Mouse (Mus musculus) forebrain, embryonic 15.5 days (tissue): ENCODE data around the gene Tkfc. TPM values are rescaled to one million over a fixed set of nuclear protein-coding genes. Genes with fewer than 3 reads are reported as not detected.
A peak's percentile ranks its signal among the peaks of the same experiment; 100 is the strongest.
"Not testable (repeated sequence)": the region's sequence is repeated elsewhere in the genome, so short reads cannot be mapped to it uniquely, and the experiment has no call there.

Source experiments
- ATAC-seq: fragments of 200-750 bp; cut with Nextera tagmentation; replicated peaks from 2 replicates; pipeline ENCODE4 v1.8.0; 2017; ENCODE audit warnings: mild to moderate bottlenecking, moderate TSS enrichment, moderate library complexity
- H3K27ac ChIP-seq: fragments of 300-500 bp; sonication (generic); replicated peaks from 2 replicates; pipeline ENCODE4 v1.5.1; 2015; ENCODE audit warnings: mild to moderate bottlenecking, inconsistent platforms
- H3K27me3 ChIP-seq: fragments of 300-500 bp; sonication (generic); 2 replicates; pipeline ENCODE4 v1.6.1; 2015; ENCODE audit warnings: inconsistent platforms
- H3K36me3 ChIP-seq: fragments of 300-500 bp; sonication (generic); 2 replicates; pipeline ENCODE4 v1.6.1; 2015; ENCODE audit warnings: mild to moderate bottlenecking, inconsistent platforms
- H3K4me1 ChIP-seq: fragments of 300-500 bp; sonication (generic); 2 replicates; pipeline ENCODE4 v1.6.1; 2015; ENCODE audit warnings: inconsistent platforms
- H3K4me2 ChIP-seq: fragments of 300-500 bp; sonication (generic); replicated peaks from 2 replicates; pipeline ENCODE4 v1.6.1; 2015; ENCODE audit warnings: mild to moderate bottlenecking, inconsistent platforms
- H3K4me3 ChIP-seq: fragments of 300-500 bp; sonication (generic); 2 replicates; pipeline ENCODE4 v1.5.1; 2015; ENCODE audit warnings: mild to moderate bottlenecking, inconsistent platforms
- H3K9ac ChIP-seq: fragments of 300-500 bp; sonication (generic); replicated peaks from 2 replicates; pipeline ENCODE4 v1.6.1; 2015; ENCODE audit warnings: mild to moderate bottlenecking, inconsistent platforms
- H3K9me3 ChIP-seq: fragments of 300-500 bp; sonication (generic); 2 replicates; pipeline ENCODE4 v1.6.1; 2016; ENCODE audit warnings: inconsistent platforms
- WGBS: fragments of 180-500 bp; shearing (Covaris S2); methylation state at CpG from one replicate; pipeline ENCODE4 v1.1.7; 2015; ENCODE audit warnings: mixed read lengths; 5-methylcytosine and 5-hydroxymethylcytosine counted together
- polyA plus RNA-seq: library from polyadenylated mRNA; unstranded; fragments of >200 nt; fragmentation: Nextera tagmentation; extraction: Ambion mirVana; gene quantifications from 2 replicates; pipeline ENCODE4 v1.2.1, GENCODE M21; 2015

Tkfc gene
- polyA plus RNA-seq, 1 experiment from 2014 or later: 24.0 TPM

DNA sequence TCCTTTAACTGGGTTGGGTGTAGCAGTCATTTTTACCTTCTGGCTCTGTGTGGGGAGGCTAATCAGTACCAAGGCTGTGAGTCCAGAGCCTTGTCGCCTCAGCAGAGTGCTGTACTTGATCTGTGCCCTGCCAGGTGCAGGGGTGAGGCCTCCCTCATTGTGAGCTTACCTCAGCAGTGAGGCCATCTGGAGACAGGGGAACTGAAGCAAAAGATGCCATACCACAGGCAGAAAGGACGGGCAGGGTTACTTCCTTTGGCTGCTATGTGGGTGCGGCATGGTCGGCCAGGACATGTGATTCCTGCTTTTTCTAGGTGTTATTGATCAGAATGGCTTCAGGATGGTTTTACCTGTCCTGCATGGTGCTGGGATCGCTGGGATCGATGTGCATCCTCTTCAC, 23.5 kb downstream of the Tkfc start:
- H3K9ac ChIP-seq: no peak overlapping the region
- WGBS: 84% methylated on average over 6 of the region's 6 CpGs
- no peaks in the 10 kb centered on the region for H3K27me3 ChIP-seq
- ATAC-seq: no peak
- H3K4me3 ChIP-seq: no peak overlapping the region
- H3K27ac ChIP-seq: no peak overlapping the region
- no peak overlapping the region for H3K4me2 ChIP-seq
- H3K9me3 ChIP-seq: no peaks in the 10 kb centered on the region
- H3K36me3 ChIP-seq: no peaks in the 10 kb centered on the region
- peaks cover 14% of the 10 kb centered on the region for H3K4me1 ChIP-seq

DNA sequence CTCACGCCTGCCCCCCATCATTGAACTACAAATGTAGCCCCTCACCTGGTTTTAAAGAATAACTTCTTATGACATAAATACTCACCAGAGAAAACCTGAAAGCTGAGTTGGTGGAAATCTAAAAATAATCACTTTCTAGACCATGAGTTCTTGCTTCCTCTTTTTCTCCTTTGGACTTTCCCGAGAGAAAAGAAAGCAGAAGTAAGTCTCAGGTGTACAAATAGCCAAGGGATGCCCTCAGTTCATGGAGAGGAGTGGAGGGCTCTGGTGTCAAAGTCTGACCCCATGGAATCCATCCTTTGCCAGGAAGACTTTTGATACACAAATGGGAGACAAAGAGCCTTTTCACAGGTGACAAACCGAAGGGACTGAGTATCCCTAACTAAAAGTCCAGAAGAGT, 24.7 kb downstream of the Tkfc start:
- Histone ChIP-seq H3K4me1 (peaks cover 21% of the 10 kb centered on the region), H3K9ac (no peak overlapping the region), H3K36me3 (no peaks in the 10 kb centered on the region), H3K4me2 (no peak overlapping the region), H3K9me3 (no peaks in the 10 kb centered on the region), H3K4me3 (no peak overlapping the region), H3K27ac (no peak overlapping the region), H3K27me3 (no peaks in the 10 kb centered on the region)
- no peak for ATAC-seq
- 90% methylated on average over 3 of the region's 3 CpGs for WGBS

DNA sequence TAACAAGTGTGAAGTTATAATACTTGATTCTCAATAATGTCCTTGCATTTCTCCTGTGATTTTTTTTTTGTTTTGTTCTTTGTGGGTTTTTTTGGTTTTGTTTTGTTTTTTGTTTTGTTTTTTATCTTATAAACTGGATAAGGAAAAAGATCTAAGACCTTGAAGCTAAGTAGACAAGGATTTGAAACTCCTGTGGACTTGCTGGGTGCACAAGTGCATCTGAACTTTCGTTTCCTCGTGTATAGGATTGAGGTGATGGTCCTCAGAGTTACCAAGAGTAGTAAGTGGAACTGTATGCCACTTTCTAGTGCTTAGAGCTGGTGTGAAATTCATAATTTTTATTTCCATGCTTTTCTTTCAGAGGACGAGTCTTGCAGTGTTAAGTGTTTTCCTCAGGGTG, 25.4 kb downstream of the Tkfc start:
- no peak overlapping the region for H3K4me3 ChIP-seq
- H3K9me3 ChIP-seq: no peaks in the 10 kb centered on the region
- H3K36me3 ChIP-seq: 0 out of 2 replicates have a peak, but pooled peaks cover under 1% of the 10 kb centered on the region
- H3K4me1 ChIP-seq: peaks cover 24% of the 10 kb centered on the region
- no peak for ATAC-seq
- H3K27me3 ChIP-seq: no peaks in the 10 kb centered on the region
- no peak overlapping the region for H3K4me2 ChIP-seq
- 78% methylated on average over 3 of the region's 3 CpGs for WGBS
- H3K9ac ChIP-seq: no peak overlapping the region
- no peak overlapping the region for H3K27ac ChIP-seq

DNA sequence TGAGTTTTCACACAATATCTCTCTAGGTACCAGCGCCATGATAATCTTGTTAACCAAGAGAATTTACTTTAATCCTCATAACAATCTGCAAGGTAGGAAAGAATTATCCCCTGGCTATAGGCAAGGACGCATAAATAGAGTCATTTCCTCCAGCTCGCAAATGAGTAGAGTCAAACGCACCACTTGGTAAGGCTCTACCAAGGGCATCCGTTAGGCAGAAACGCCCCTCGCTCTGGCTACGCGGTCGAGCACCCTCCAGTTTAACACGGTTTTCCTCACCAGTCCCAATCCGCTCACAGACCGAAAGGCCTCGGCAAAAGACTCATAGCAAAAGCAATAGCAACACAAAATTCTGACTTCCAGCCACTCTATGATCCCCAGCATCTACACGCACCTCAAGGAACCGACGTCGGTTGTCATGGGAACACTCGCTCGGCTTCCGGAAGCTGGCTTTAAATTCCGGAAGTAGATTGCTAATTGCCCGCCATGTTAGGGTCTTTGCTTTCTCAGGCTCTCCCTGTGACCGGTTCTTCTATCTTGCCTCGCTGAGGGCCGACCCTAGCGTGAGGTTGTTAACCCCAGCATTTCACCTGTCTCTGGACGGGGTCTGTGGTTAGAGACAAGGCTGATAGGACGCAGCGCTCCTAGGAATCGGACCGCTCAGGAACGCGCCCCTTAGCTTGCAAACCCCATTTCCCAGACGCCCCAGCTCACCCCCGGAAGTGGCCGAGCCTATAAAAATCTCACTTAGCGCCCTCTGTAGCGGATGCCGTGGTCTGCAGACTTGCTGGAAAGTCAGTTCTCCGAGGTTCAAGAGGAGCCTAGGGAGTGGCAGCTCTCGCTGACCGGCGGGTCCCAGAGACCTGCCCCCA, 28.5 kb downstream of the Tkfc start, which contains the start of the genes Cyb561a3 and Tmem138:
Cyb561a3 (plus strand) TSS at position 483 of the 872 bp plus-strand sequence.
Tmem138 (minus strand) TSS at position 673 of the 872 bp plus-strand sequence.
- Histone ChIP-seq H3K9ac (peak within 1 kb of the TSS; percentile 77), H3K4me3 (peak within 1 kb of the TSS; percentile 69), H3K9me3 (no peaks in the 10 kb centered on the region), H3K4me1 (peaks cover 24% of the 10 kb centered on the region), H3K27ac (peak within 1 kb of the TSS; percentile 95), H3K4me2 (peak within 1 kb of the TSS; percentile 83), H3K27me3 (no peaks in the 10 kb centered on the region), H3K36me3 (peaks cover 28% of the 10 kb centered on the region)
- under 1% methylated on average over 44 of the region's 44 CpGs for WGBS
- ATAC-seq: peak; percentile 97

DNA sequence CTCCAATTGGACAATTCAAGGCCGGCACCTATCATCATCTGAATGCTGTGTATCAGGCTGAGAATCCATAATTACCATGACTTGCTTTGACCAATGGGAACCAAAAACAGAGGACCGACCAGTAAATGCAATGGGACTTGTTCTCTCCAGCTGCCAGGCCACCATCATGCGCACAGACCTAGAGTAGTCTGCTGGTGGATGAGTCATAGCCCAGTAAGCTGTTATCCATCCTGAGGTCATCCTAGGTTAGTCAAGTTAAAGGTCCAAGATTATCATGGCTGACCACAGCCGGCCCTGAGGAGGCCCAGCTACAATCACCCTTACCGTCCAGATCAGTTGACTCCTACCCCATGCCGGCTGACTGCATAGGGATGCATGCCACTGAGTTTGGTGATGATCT, 35.8 kb downstream of the Tkfc start:
- Histone ChIP-seq H3K9me3 (no peaks in the 10 kb centered on the region), H3K4me3 (no peak overlapping the region), H3K4me1 (no peaks in the 10 kb centered on the region), H3K4me2 (no peak overlapping the region), H3K36me3 (peaks cover 47% of the 10 kb centered on the region), H3K27ac (no peak overlapping the region), H3K9ac (no peak overlapping the region), H3K27me3 (no peaks in the 10 kb centered on the region)
- ATAC-seq: no peak
- WGBS: 95% methylated on average over 6 of the region's 6 CpGs

DNA sequence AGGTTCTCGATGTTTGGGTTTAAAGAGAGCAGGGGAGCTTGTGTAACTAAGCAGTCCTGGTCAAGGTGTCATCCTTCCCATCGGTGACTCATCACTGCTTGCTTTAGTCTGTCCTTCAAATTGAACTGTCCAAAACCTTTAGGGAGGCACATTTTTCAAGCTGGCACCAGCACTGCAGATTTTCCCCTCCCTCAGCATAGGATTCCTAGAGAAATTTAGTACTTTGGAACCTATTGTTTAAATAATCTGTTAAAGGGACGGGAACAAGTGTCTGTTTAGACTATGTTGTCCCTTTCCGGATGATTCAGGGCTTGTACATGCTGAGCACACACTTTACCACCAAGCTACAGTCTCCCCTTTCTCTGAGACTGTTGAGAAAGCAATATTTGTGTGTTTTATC, 40.2 kb downstream of the Tkfc start:
- no peak overlapping the region for H3K4me3 ChIP-seq
- H3K4me1 ChIP-seq: no peaks in the 10 kb centered on the region
- H3K27ac ChIP-seq: no peak overlapping the region
- H3K9me3 ChIP-seq: no peaks in the 10 kb centered on the region
- H3K9ac ChIP-seq: no peak overlapping the region
- no peaks in the 10 kb centered on the region for H3K27me3 ChIP-seq
- WGBS: 85% methylated on average over 4 of the region's 4 CpGs
- no peak overlapping the region for H3K4me2 ChIP-seq
- ATAC-seq: no peak
- H3K36me3 ChIP-seq: peaks cover 7% of the 10 kb centered on the region; the same call in 1 of the 2 replicates

DNA sequence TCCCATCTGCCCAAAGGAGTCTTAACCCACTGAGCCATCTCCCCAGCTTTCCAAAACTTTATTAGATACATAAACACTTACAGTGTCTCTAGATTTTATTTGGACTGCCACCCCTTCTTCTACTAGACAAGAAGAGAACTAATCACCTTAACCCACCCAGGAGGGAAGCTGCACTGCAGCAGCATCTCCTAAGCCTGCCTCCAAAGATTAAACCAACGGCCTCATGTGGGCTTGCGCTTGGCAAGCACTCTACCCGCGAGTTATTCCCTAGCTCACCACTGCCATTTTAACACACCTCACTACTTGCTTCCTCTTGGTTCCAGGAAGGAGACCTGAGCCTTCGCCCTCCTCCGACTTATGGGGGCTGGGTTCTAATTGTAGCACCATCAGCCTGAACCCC, 41.2 kb downstream of the Tkfc start:
- Histone ChIP-seq H3K36me3 (no peaks in the 10 kb centered on the region), H3K4me3 (no peak overlapping the region), H3K27ac (no peak overlapping the region), H3K27me3 (no peaks in the 10 kb centered on the region), H3K9ac (no peak overlapping the region), H3K4me1 (no peaks in the 10 kb centered on the region), H3K4me2 (no peak overlapping the region), H3K9me3 (no peaks in the 10 kb centered on the region)
- no peak for ATAC-seq
- 90% methylated on average over 6 of the region's 6 CpGs for WGBS

DNA sequence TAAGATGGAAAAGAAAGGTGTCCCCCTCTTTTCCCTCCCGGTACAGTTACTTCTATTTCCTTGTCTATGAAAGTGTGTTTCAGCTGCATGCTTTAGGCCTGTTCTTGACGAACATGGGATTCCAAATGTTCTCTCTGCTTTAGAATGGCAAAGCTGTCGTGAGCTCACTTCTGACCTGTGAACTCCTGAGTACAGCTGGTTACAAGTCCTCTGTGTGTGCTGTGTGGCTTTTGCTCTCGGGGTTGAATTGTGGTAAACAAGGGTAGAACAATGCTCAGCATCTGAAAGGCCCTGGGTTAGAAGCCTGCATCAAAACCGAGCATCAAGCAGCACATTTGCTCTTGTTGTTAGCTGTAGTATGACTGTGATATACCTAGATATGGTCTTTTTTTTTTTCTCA, 43.1 kb downstream of the Tkfc start:
- ATAC-seq: no peak
- Histone ChIP-seq H3K36me3 (no peaks in the 10 kb centered on the region), H3K27ac (no peak overlapping the region), H3K27me3 (no peaks in the 10 kb centered on the region), H3K4me1 (no peaks in the 10 kb centered on the region), H3K9ac (no peak overlapping the region), H3K4me2 (no peak overlapping the region), H3K4me3 (no peak overlapping the region), H3K9me3 (no peaks in the 10 kb centered on the region)
- WGBS: 58% methylated on average over 5 of the region's 5 CpGs

DNA sequence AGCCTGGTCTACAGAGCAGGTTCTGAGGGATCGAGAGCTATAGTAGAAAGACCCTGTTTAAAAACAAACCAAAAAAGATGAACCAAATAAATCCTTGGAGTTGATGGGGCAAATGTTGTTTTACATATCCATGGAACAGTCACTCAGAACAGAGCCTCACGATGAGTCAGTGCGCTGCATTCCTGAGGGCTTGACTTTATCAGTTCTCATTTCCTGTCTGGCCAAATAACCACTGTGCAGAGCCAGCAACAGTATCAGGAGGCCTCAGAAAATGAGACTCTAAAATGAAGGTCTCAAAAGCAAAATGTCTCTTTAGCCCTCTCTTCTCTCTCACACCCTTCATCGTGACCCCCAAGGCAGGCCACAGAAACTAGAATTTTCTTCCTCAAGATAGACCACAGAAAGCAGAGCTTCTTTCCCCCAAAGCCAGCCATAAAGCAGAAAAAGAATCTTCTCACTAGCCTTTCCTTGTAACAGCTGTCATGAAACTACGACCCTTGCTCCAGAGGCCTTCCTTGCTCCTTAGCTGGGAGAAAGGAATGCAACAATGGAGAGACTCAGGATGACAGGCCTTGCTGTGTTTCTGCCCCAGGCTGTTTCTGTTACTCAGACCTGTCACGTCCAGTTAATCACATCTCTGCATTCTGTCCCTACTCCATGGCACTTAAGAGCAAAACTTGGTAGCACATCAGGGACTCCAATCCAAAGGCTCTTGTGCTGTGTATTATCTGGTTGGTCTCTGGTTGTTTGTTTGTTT, 43.7 kb downstream of the Tkfc start:
- no peak overlapping the region for H3K27ac ChIP-seq
- 73% methylated on average over 6 of the region's 6 CpGs for WGBS
- H3K4me1 ChIP-seq: no peaks in the 10 kb centered on the region
- H3K4me3 ChIP-seq: no peak overlapping the region
- H3K9ac ChIP-seq: no peak overlapping the region
- H3K4me2 ChIP-seq: no peak overlapping the region
- no peaks in the 10 kb centered on the region for H3K9me3 ChIP-seq
- no peak for ATAC-seq
- no peaks in the 10 kb centered on the region for H3K27me3 ChIP-seq
- H3K36me3 ChIP-seq: no peaks in the 10 kb centered on the region

DNA sequence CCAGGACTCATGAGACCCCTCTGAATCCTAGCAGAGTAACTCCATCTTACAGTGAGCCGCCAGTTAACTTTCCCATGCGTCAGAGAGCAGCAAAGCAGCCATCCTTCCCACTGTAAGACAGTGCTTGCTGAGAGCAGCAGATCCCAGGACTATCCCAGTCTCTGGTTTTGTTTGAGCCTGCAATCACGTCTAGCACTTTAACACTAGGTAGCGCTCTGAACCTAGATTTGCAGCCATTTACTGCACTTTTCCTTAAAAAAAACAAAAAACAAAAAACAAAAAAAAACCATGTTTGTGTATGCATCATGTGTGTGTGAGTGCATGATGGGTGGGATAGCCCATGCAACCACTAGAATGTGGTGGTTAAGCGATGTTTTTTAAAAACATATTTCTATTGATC, 45.3 kb downstream of the Tkfc start:
- no peak overlapping the region for H3K9ac ChIP-seq
- no peak overlapping the region for H3K4me2 ChIP-seq
- 37% methylated on average over 5 of the region's 5 CpGs for WGBS
- ATAC-seq: no peak
- no peak overlapping the region for H3K27ac ChIP-seq
- no peaks in the 10 kb centered on the region for H3K27me3 ChIP-seq
- H3K4me3 ChIP-seq: no peak overlapping the region
- H3K9me3 ChIP-seq: no peaks in the 10 kb centered on the region
- peaks cover 9% of the 10 kb centered on the region for H3K4me1 ChIP-seq
- H3K36me3 ChIP-seq: no peaks in the 10 kb centered on the region

DNA sequence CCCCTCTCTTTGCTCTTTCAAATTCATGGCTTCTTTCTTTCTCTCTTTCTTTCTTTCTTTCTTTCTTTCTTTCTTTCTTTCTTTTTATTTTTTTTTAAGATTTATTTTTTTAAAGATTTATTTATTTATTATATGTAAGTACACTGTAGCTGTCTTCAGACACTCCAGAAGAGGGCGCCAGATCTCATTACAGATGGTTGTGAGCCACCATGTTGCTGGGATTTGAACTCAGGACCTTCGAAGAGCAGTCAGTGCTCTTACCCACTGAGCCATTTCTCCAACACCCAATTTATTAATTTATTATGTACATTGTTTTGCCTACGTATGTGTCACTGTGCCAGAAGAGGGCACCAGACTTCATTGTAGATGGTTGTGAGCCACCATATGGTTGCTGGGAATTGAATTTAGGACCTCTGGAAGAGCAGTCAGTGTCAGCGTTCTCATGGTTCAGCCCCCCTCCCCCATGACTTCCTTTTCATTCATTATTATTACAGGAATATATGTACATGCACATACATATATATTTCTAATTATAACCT, 47.5 kb downstream of the Tkfc start:
- not testable (repeated sequence) for H3K9me3 ChIP-seq, H3K4me2 ChIP-seq, H3K36me3 ChIP-seq, ATAC-seq, H3K9ac ChIP-seq, H3K27me3 ChIP-seq, H3K27ac ChIP-seq, H3K4me3 ChIP-seq
- WGBS: 74% methylated on average over 4 of the region's 4 CpGs
- H3K4me1 ChIP-seq: peaks cover 21% of the 10 kb centered on the region

DNA sequence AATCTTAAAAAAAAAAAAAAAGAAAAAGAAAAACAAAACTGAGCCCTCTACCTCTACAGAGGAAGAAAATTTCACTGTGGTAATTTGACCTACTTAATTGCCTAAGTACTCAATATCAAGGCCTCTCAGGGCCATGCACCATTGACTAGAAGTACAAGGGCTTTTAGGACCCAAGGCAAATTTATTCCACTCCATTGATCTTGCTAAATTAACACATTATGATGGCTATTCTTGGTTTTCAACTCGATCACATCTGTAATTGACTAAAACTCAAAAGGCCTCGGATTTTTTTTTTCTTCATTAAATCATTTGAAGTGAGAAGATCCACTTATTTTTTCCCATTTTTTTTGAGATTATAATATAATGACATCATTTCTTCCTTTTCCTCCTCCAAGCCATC, 48.0 kb downstream of the Tkfc start:
- no peaks in the 10 kb centered on the region for H3K27me3 ChIP-seq
- no peak for ATAC-seq
- H3K4me1 ChIP-seq: peaks cover 21% of the 10 kb centered on the region
- no peak overlapping the region for H3K4me3 ChIP-seq
- 65% methylated on average over 2 of the region's 2 CpGs for WGBS
- H3K36me3 ChIP-seq: no peaks in the 10 kb centered on the region
- H3K9ac ChIP-seq: no peak overlapping the region
- no peak overlapping the region for H3K27ac ChIP-seq
- no peaks in the 10 kb centered on the region for H3K9me3 ChIP-seq
- no peak overlapping the region for H3K4me2 ChIP-seq
